Mouse (Mus musculus) midbrain, postnatal 0 days (tissue): Measurements from ENCODE around the gene Gnpda2. TPM values are rescaled to one million over a fixed set of nuclear protein-coding genes. Genes with fewer than 3 reads are reported as not detected.
A peak's percentile ranks its signal among the peaks of the same experiment; 100 is the strongest.

ENCODE experiments used
- ATAC-seq: fragments of 200-750 bp; cut with Nextera tagmentation; 2 replicates; pipeline ENCODE4 v1.8.0; 2017; ENCODE audit warnings: moderate number of reproducible peaks, mild to moderate bottlenecking, moderate TSS enrichment, moderate library complexity; ENCODE audit not compliant: low FRiP score
- DNase-seq: peaks from one replicate; pipeline ENCODE4 v3.0.0-alpha.2; 2015; ENCODE audit warnings: low spot score
- H3K27ac ChIP-seq: fragments of 300-500 bp; sonication (generic); 2 replicates; pipeline ENCODE4 v1.5.1; 2014; ENCODE audit warnings: low read depth, mild to moderate bottlenecking, low read length, mixed read lengths
- H3K27me3 ChIP-seq: fragments of 300-500 bp; sonication (generic); 2 replicates; pipeline ENCODE4 v1.6.1; 2014; ENCODE audit warnings: low read length, control low read depth, mixed read lengths; ENCODE audit not compliant: insufficient read depth
- H3K36me3 ChIP-seq: fragments of 300-500 bp; sonication (generic); 2 replicates; pipeline ENCODE4 v1.6.1; 2014; ENCODE audit warnings: low read length, control low read depth, mixed read lengths; ENCODE audit not compliant: insufficient read depth
- H3K4me1 ChIP-seq: fragments of 300-500 bp; sonication (generic); 2 replicates; pipeline ENCODE4 v1.6.1; 2014; ENCODE audit warnings: mild to moderate bottlenecking, control low read depth, antibody characterized with exemption, low read length, mixed read lengths; ENCODE audit not compliant: insufficient read depth
- H3K4me2 ChIP-seq: fragments of 300-500 bp; sonication (generic); 2 replicates; pipeline ENCODE4 v1.6.1; 2014; ENCODE audit warnings: low read depth, mild to moderate bottlenecking, low read length, mixed read lengths; ENCODE audit not compliant: poor library complexity, severe bottlenecking
- H3K4me3 ChIP-seq: fragments of 300-500 bp; sonication (generic); 2 replicates; pipeline ENCODE4 v1.5.1; 2014; ENCODE audit warnings: low read depth, mild to moderate bottlenecking, low read length, moderate library complexity
- H3K9ac ChIP-seq: fragments of 300-500 bp; sonication (generic); replicated peaks from 2 replicates; pipeline ENCODE4 v1.6.1; 2014; ENCODE audit warnings: mild to moderate bottlenecking, low read length, moderate library complexity, mixed read lengths; ENCODE audit not compliant: poor library complexity, severe bottlenecking
- H3K9me3 ChIP-seq: fragments of 300-500 bp; sonication (generic); 2 replicates; pipeline ENCODE4 v1.6.1; 2016; ENCODE audit warnings: low read length, control low read depth
- CTCF ChIP-seq: IDR thresholded peaks from 2 replicates; pipeline ENCODE4 v1.5.1; 2016; ENCODE audit warnings: antibody characterized with exemption, mild to moderate bottlenecking
- WGBS: fragments of 180-500 bp; shearing (Covaris S2); extraction: QIAGEN DNeasy Blood & Tissue Kit; methylation state at CpG from one replicate; pipeline ENCODE4 v1.1.7; 2014; 5-methylcytosine and 5-hydroxymethylcytosine counted together
- polyA plus RNA-seq: library from polyadenylated mRNA; unstranded; fragments of >200 nt; fragmentation: Nextera tagmentation; extraction: Ambion mirVana; gene quantifications from 2 replicates; pipeline ENCODE4 v1.2.1, GENCODE M21; 2015
- total RNA-seq: library from RNA; depleted of rRNA; stranded (reverse); fragments of >200 nt; gene quantifications from 2 replicates; pipeline ENCODE4 v1.2.3, GENCODE M21; 2014; rRNA removed

Gene Gnpda2
- total and polyA plus RNA-seq, 2 experiments from 2014 or later, result 14.9 to 32.5 TPM

GRCm38 (mm10) chr5:69556628-69557403 lies 35.3 kb downstream of the Gnpda2 start, which contains the start of gene Guf1:
Gene Guf1, plus strand, starts transcription at chr5:69556923.
- no peaks in the 10 kb centered on the region for H3K4me1 ChIP-seq
- H3K9me3 ChIP-seq, result no peaks in the 10 kb centered on the region
- peaks cover 12% of the 10 kb centered on the region; the same call in 1 of the 2 replicates for H3K36me3 ChIP-seq
- peak within 1 kb of the TSS; percentile 66 for H3K4me2 ChIP-seq
- peak; percentile 48 for TF ChIP-seq CTCF
- peak within 1 kb of the TSS; percentile 90 for H3K9ac ChIP-seq
- peak within 1 kb of the TSS; percentile 93 for H3K4me3 ChIP-seq
- H3K27ac ChIP-seq, result peak within 1 kb of the TSS; percentile 94
- DNase-seq, result peak; percentile 94
- no peaks in the 10 kb centered on the region for H3K27me3 ChIP-seq
- WGBS, result under 1% methylated on average over 72 of the region's 72 CpGs
- ATAC-seq, result peak; percentile 95

DNA sequence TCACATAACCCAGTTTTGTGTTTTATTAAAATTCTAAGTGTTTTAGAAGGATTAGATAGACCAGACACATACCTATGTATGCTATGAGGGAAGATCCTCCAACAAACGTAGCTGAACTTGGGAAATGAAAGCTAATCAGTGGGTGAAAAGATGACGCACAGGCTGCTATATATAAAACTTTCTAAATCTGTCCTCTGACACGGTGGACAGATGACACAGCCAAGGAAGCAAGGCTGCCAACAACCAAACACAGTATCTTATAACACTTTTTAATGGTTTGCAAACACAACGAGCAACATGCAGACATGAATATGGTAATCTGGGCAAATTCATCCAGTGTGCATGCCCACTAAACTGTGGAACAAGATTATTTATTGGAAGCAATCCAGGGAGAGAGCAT lies 49.7 kb downstream of the Gnpda2 start, which contains the start of gene Yipf7:
Gene Yipf7, minus strand, starts transcription at position 160 of the 400 bp plus-strand sequence.
- no peak within 1 kb of the TSS for H3K9ac ChIP-seq
- no peak for TF ChIP-seq CTCF
- no peaks in the 10 kb centered on the region for H3K9me3 ChIP-seq
- no peaks in the 10 kb centered on the region for H3K4me1 ChIP-seq
- no peak for ATAC-seq
- no peak within 1 kb of the TSS for H3K4me3 ChIP-seq
- WGBS, result 73% methylated on average over 4 of the region's 4 CpGs
- no peaks in the 10 kb centered on the region for H3K27me3 ChIP-seq
- no peak within 1 kb of the TSS for H3K4me2 ChIP-seq
- H3K36me3 ChIP-seq, result no peaks in the 10 kb centered on the region
- H3K27ac ChIP-seq, result no peak within 1 kb of the TSS
- no peak for DNase-seq

- Histone ChIP-seq H3K9ac (no peak overlapping the region), H3K9me3 (no peaks in the 10 kb centered on the region), H3K27ac (no peak overlapping the region), H3K27me3 (no peaks in the 10 kb centered on the region), H3K4me1 (no peaks in the 10 kb centered on the region), H3K36me3 (no peaks in the 10 kb centered on the region), H3K4me2 (no peak overlapping the region), H3K4me3 (no peak overlapping the region)
- DNase-seq (no peak), ATAC-seq (no peak)
- WGBS, result 81% methylated on average over 1 of the region's 1 CpGs
- TF ChIP-seq CTCF, result no peak
Measured at GRCm38 (mm10) chr5:69541680-69542079, 50.5 kb downstream of the Gnpda2 start.

DNA sequence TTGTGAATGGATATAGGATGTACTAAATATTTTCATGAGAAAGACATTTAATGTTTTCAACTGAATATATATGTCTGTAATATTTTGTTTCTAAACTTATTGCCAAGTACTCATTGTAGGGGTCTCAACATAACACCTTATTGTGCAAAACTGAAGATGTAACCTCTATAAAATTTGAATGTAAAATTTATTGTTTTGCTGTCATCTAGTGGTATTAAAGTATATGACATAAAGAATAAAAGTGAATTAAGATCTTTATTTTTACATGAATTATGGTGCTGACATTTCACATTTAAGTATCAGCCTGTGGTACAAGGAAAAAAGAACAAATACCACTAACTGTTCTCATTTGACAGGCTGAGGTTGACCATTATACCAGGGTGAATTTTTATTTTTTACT lies 68.2 kb downstream of the Gnpda2 start:
- no peaks in the 10 kb centered on the region for H3K4me1 ChIP-seq
- H3K36me3 ChIP-seq, result no peaks in the 10 kb centered on the region
- no peak for ATAC-seq
- no peak overlapping the region for H3K4me2 ChIP-seq
- H3K9me3 ChIP-seq, result no peaks in the 10 kb centered on the region
- no peaks in the 10 kb centered on the region for H3K27me3 ChIP-seq
- no peak overlapping the region for H3K27ac ChIP-seq
- peak; percentile 69 for TF ChIP-seq CTCF
- no peak overlapping the region for H3K4me3 ChIP-seq
- no peak for DNase-seq
- no peak overlapping the region for H3K9ac ChIP-seq

Other genes starting within 250 kb of the Gnpda2 start
- gene Yipf7, start 49.7 kb downstream of the Gnpda2 start, total RNA-seq, result not detected in 2 replicates
- gene Yipf7, start 49.7 kb downstream of the Gnpda2 start, polyA plus RNA-seq, result 0.12 TPM in 1 of 2 replicates, not detected in the other
- 42.7 and 58.1 TPM in 2 replicates for gene Guf1, start 35.4 kb downstream of the Gnpda2 start, total RNA-seq
- gene Guf1, start 35.4 kb downstream of the Gnpda2 start, polyA plus RNA-seq, result 33.4 and 35.5 TPM in 2 replicates